Mouse (Mus musculus) 3T3-L1 (cell line): ENCODE data around the gene Arid1b.

Source experiments
- DNase-seq: peaks from one replicate; pipeline ENCODE4 v3.0.0-alpha.2; 2015; ENCODE audit warnings: low read depth, low spot score

The Arid1b gene

DNA sequence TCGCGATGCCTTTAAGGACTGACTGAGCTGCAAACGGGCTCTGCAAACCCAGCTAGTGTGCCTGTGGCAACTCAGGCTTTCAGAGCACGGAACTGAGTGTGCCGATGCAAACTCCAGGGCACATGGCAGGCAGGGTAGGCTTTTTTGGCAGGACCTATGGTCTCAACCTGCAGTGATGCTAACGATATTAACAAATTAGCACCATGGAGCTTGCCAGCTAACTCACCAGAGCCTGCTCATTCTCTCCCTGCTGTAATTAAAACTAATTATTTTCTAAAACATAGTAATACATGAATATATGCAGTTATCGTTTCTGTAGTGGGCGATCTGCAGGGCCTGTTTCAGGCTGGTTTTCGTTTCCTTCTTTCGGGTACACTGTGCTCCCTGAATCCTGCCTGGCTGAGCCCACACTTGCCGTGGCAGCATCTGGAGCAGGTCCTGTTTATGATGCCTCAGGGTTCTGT lies 316.3 kb downstream of the Arid1b start:
- DNase-seq: no peak

DNA sequence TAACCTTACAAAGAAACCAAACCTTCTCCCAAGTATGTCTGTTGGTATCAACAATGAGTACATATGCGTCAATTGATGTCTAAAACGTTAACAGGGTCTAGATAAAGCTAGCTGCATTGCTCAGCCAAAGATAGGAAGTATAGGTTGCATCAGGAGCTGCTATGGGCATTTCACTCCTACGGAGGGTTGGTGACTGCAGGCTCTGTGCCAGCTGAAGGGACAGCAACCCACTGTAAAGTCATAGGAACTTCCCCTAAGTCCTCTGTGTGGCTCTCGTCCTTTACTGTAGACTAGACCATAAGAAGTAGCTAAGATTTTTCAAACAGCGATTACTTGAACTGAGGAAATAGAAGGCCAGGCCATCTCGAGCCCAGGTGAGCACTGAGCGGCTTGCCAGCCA lies 316.9 kb downstream of the Arid1b start:
- DNase-seq: no peak

DNA sequence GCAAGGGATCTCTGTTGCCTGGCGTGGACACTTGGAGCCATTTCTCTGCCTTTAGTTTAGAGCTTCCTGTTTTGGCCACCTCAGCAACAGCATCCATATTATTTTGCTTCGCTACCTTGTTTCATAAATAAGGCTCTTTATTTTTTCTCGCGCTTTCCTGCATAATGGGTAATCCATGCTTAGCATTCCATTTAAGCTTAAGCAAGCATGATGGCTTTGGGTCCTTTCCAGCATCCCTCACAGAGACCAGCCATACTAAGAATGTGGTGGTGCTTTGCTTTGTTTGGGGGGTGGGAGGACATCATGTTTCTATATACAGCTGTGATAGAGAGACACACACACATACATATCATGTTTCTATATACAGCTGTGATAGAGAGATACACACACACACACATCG lies 318.2 kb downstream of the Arid1b start:
- DNase-seq: no peak

DNA sequence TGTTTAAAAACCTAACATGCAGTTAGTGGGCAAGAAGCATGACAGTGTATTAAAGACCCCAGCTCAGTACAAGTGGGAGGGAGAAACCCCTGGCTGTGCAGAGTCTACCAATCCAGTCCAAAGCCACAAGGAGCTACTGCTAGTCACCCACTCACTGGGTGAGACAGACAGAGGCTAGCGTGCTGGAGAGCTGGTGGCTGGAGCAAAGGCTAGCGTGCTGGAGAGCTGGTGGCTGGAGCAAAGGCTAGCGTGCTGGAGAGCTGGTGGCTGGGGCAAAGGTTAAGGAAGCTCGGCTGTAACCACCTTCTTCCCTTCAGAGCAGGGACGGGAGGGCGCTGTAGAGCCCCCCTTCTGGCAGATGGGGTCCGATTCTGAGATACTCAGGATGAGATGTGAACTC lies 320.6 kb downstream of the Arid1b start:
- DNase-seq: no peak

DNA sequence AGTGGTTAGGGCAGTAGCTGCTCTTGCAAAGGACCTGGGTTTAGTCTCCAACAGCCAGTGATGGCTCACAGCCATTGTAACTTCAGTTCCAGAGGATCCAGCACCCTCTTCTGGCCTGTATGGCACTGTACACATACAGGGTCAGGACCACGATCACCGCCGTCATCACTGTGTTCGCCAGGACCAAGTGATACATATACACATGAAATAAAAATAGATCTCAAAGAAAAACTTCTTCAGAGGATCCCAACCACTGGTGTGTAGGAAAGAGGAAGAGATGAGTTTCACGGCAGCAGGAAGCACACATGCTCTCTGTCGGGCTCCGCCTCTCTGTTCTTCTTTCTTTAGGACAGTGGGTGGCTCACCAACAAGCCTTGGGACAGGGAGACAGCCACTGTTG lies 322.4 kb downstream of the Arid1b start:
- peak; percentile 11 for DNase-seq

DNA sequence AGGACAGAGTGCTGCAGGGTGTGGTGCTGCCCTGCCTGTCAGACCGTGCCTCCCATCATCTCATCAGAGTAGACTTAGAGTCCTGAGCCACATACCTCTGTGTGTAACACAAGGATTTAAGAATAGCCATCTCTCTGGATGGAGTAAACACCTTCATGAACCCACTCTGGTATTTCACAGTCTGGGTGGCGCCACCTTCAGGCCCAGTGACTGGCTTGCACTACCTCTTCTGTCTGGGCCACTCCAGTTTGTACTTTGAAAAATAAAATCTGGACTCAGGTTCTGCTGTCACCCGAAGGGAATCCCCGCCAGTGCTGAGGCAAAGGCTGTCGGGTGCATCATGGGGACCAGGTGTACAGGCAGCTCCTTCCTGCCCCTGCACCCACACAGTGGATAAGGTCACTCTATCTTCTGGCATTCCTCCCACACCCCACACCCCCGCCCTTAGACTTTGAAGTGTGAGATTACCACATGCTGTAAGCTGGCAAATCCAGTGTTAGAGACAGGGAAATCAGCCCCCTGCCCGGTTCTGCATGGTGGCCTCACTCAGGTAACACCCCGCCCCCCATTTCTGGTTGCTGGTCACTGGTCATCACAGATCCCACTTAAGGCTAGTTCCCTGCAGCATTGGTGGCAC lies 327.6 kb downstream of the Arid1b start:
- no peak for DNase-seq

DNA sequence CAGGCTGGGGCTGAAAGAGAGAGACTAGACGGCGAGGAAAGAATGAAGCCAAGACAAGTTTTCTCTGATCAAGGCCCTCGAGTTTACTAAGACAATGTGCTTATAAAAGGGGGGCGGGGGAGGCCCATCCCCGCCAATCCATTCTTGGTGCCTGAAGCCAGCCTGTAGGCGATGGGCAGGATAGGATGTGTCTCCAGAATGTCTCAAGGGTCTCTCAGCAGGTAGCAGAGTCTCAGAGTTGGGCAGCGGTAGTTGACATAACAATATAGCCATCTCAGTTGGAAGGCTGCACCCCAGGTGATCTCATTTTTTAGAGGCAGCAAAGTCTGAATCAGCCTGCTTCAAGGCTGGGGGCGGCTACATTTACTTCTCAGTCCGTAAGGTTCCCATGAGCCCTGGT lies 328.5 kb downstream of the Arid1b start:
- no peak for DNase-seq

DNA sequence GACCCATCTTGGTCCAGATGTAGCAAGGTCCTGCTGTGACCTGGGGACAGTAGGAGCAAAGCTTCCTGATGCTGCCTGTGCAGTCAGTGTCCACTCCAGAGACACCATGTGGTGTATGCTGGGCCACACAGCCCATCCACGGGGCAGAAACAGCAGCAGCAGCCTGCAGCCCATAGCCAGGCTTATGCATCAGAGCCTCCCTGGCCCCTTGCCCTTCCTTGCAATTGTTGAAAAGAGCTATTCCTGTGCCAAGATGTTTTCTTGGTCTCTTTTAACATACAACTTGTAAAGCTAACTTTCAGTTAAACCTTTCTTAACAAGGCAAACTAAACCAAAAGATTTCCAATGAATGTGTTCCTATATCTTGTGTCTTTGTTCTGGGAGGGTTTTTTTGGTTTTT lies 329.6 kb downstream of the Arid1b start:
- DNase-seq: peak; percentile 31

DNA sequence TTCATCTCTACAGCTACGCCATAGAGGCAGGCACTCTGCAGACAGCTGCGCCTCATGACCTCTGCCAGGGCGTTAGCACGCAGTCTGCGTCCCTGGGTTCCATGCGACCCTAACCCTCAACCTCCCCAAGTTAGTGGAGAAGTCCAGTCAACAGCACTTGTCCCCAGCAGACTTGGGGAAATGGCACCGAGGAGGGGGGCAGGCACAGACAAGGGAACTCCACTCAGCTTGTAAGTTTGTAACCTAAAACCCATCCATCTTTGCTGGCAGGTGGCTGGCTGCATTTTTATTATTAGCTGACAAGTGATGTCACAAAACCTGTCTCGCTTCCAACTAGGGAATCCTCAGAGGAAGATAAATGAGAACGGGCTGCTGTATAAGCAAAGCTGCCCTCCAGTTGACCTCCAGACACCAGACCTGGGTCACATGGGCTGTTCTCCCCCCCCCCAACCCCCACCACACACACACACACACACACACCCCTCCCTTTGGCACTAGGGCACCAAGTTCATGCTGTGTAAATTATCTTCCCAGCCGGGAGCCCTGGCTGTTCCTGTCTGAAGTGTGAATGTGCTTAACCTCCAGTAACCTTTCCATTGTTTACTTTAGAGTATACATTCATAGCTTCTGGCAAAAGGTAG lies 330.2 kb downstream of the Arid1b start:
- peak; percentile 58 for DNase-seq

DNA sequence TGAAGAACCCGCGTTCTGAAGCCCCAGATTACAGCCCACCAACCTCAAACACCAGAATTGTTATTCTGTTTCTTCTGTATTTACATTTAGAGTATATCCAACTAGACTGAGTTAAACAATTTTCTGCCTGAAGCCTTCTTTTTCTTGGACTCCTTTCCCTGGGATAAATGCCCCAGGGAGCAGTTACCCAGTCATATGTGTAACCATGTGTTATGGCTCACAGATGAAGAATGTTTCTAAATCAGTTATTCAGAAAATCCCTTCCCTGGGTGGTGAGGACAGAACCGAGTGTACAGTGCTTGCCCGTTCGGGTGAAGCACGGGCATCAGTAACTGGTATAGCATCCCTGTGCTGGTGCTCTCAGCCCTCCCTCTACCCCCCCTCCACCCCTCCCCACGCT lies 332.6 kb downstream of the Arid1b start:
- DNase-seq: peak; percentile 59

DNA sequence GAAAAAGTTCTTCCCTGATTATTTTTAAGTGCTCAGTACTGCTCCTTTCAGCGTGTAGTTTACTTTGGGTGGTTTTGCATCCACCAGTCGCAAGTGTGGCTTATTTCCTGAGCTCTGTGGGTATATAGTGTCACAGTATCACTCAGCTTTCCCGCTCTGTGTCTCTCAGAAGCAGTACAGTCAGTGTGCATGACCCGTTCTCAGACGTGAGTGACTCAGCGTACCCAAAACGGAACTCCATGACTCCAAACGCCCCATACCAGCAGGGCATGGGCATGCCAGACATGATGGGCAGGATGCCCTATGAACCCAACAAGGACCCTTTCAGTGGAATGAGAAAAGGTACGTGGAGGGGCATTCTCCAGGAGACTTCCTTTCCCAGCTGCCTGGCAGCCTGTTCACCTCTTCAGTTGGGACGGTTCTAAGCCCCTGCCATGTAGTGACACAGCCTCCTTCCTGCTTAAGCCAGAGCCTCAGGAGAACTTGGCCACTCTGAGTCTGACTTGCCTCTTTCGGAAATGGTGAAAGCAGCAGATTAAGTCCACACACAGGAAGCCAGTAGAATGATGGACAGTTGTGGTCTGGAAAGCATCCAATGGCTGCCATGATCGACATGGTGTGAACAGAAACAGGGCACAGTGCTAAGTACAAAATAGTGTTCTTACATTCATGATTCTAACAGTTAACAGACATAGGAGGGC lies 333.5 kb downstream of the Arid1b start:
- DNase-seq: peak; percentile 91

DNA sequence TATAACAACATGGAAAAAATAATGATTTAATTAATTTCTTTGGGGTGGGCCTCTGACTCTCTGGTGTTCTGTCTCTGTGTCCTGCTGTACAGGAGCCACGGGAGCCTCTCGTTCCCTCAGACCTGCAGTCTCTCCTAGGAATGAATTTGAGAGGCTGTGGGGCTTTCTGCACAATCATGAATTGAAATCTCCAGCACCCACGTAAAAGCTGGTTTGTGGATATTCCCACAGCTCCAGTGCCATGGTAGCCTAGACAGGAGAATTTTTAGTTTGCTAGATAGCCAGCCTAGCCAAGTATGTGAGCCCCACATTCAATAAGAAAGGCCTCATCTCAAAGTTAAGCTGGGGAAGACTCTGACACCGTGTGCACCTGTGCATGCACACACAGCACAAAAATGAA lies 335.3 kb downstream of the Arid1b start:
- no peak for DNase-seq

DNA sequence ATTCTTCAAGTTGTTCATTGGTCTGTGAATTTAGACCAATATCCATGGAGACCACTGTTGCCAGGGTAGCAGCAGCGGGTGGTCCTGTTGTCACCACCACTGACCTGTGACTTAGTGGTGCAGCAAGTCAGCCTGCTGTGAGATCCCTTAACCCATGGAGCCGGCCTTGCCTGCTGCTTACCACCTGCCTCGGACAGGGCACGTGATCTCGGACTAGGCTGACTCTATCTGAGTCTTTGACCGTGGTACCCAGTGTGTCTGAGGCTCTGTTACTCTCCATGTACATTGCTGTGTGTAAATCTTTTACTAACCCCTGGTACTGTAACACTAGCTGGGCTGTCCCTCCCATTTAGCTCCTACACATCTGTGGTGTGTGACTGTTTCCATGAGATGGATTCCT lies 335.9 kb downstream of the Arid1b start:
- DNase-seq: no peak

DNA sequence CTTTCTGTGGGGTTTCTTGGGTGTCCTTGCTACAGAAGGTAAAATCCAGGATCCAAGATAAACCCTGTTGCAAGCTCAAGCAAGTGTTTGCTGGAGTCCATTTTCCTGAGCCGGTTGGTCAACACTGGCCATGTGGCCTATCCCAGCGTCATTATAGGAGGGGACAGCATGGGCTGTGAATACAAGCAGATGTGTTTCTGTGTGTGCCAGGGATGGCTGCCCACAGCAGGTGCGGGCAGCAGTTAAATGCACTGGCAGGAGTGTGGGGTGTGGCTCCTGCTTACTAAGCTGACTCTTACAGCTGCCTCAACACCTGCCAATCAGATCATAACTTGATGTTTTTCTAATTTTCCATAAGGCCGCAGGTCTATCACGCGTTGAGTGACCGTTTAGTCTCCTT lies 336.5 kb downstream of the Arid1b start:
- DNase-seq: no peak

DNA sequence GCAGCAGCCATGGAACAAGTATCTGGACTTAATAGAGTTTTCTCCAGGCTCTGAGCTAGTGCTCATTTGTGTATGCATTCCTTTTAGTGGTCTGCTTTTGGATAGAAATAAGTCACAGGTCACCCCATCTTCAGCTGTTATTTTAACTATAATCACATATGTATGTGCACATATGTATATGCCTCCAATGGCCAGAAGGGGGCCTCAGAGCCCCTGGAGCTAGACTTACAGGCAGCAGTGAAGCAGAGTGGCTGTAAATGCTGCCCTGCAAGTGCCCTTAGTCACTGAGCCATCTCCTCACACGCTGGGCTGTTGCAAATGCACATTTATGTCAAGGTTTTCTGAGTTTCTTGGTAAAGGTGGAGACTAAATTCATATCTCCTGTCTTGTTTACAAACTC lies 337.3 kb downstream of the Arid1b start:
- DNase-seq: peak; percentile 38

DNA sequence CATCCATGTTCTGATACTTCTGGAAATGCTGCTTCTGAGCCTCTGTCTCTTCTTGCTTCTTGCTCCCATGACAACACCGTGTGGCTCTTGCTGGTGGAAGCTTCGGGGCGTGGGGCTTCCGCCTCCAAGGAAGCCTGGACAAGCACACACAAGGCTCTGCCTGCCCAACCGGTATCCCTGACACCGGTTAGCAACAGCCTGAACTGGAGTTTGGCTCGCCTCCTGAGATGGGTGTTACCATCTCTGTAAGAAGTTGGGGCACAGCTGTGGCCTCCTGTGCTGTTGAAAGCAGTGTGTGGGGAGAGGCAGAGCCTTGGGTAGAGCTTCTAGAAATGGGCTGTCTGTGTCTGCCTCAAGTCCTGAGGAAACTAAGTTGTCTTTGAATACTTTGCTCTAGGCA lies 340.4 kb downstream of the Arid1b start:
- DNase-seq: no peak

DNA sequence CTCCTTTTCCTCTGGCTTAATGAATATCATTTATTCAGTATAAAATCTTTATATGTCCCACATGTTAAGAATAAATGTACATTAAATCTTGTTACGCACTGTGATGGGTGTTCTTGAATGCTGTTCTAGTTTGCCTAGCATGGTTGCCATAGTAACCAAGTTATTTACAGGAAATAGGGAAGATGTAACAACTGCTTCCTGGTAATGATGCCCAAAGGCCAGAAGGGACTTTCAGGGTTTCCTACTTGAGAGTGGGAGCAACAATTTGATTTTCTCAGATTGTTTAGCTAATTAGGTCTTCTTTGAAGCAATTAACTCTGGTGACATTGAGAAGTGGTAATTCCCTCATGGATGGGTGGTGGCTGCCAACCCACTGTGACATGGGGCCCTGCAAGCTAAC lies 350.3 kb downstream of the Arid1b start:
- DNase-seq: no peak

DNA sequence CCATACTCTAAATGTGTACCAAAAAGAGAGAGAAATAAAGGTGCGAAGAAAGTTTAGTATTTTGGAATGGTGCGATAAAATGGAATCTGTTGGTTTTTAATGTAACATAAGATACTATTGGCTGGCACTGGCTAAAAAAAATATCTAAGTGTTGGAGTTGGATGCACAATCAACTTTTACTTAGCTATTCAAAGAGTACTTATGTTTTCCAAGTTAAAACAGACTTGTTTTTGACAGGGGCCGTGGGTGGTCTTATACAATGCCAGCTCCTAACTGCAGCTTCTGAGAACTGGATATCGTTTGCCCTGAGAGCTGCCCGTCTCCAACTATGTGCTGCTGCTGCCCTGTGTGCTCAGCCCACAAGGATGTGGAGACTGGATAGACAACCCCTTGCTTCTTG lies 351.7 kb downstream of the Arid1b start:
- no peak for DNase-seq

DNA sequence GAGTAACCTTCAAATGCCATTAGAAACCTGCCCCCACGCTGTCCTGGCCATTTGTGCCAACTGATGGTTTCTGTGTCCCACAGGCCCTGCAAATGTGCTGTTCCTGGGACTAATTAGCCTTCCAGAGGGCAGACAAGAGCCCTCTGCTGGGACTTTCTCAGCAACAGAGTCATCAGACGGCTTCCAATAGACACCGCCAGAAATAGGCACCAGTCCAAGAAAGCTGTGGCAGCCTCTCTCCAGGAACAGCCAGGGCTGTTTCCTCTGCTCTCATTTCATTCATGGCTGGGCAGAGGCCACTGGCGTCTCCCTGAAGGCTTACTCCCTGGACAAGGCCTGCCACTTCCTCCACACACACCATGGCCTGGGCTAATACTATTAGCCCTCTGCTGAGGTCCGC lies 358.8 kb downstream of the Arid1b start:
- DNase-seq: peak; percentile 20

DNA sequence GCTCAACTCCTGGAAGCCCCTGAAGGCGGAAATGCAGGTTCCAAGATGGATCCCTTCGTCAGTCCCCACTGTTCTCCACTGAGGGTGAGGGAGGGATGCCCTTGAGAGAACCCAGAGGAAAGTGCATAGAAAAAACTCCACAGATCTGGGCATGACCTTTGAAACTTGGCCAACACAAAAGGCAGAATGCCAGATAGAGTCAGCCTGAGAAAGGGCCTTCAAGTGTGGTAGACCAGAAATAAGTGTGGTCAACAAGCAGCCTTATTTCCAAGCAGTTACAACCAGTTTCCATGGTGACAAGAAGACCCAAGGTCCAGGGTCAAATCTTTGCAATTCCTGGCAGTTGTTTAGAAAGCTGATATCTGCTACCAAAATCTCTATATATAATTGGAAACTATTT lies 366.6 kb downstream of the Arid1b start:
- DNase-seq: no peak

DNA sequence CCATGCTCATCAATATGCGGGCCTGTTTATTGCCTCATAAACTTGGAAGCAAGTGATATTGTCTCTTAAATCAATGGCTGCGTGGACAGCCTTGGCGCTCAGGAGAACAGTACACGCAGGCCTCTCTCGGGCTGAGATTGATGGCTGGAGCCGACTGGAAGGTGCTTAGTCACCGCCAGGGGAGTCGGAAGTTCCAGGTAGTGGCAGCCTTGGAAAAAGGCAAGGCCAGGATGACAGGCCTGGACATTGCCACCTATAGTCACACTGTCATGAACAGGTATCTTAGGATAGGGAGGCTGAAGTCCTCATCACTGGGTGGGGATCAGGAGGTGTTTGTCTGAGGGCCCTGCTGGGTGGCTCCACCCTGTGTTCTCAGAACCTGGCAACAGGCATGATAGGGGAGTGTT lies 371.9 kb downstream of the Arid1b start:
- DNase-seq: no peak

DNA sequence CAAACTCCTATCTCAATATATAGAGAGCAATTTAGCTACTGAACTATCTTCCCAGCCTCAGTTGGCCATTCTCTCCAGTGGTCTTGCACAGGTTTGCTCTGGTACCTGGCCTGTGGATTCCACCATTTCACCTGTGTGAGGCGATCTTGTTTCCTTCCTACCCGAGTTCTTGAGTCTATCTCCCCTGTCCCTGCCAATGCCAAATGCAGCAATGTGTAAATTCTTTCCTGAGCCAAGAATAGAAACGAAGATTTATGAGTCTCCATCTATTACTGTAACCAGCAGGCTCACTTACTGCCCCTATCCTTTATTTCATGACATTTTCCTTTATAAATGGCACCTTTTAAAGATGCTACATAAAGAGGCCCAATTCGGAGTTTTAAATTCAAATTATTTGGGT lies 376.9 kb downstream of the Arid1b start:
- DNase-seq: no peak

DNA sequence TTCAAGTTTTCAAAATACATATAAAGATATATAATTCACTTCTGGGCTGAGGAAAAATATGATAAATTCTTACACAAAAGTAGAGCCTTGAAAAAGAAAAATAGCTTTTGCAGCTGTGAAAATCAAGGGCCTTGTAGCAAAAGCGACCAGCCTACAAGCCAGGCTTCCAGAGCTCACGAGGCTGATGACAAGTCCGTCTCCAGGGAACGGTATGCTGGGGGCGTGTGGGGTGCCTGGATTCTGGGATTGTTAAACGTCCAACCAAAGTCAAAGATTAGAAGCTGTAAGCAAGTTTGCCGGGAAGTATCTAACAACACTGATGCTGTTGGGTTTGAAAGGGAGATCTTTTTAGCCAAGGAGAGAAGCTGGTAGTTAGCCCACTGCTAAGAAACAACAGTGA lies 377.4 kb downstream of the Arid1b start:
- no peak for DNase-seq
